Mouse (Mus musculus): ENCODE measurements around the gene Barx2. TPM values are rescaled to one million over a fixed set of nuclear protein-coding genes. Genes with fewer than 3 reads are reported as not detected.

The Barx2 gene
- polyA plus RNA-seq, 1 experiment = 0.05 TPM

- TF ChIP-seq USF1 (IDR thresholded peaks at IDR 0.05; ENCODE audit: low read depth) = no peak
- TF ChIP-seq E2F4 (IDR thresholded peaks at IDR 0.05; ENCODE audit: insufficient read depth) = no peak
- no peak for TF ChIP-seq TCF3 (IDR thresholded peaks at IDR 0.05; ENCODE audit: insufficient read length, low read depth)
- TF ChIP-seq TCF12 (IDR thresholded peaks at IDR 0.05; ENCODE audit: insufficient read depth, poor library complexity, severe bottlenecking) = no peak
- no peak for TF ChIP-seq POLR2A (IDR thresholded peaks at IDR 0.05; ENCODE audit: insufficient read length, low read depth)
- no peak for TF ChIP-seq MAX (IDR thresholded peaks at IDR 0.05; ENCODE audit: low read depth)
- TF ChIP-seq MYOD1 (IDR thresholded peaks at IDR 0.05; ENCODE audit: control insufficient read depth in 1 of 3, insufficient read length in 2 of 3, low read depth in 2 of 3) = no peak
- no peak for TF ChIP-seq REST (IDR thresholded peaks at IDR 0.05; ENCODE audit: insufficient read depth, insufficient read length)
- TF ChIP-seq CEBPB (IDR thresholded peaks at IDR 0.05; ENCODE audit: insufficient read depth, poor library complexity, severe bottlenecking) = no peak
- no peak for TF ChIP-seq MYOG (IDR thresholded peaks at IDR 0.05; ENCODE audit: control insufficient read depth in 1 of 3, insufficient read depth in 1 of 3, insufficient read length in 2 of 3, low read depth in 2 of 3)
- TF ChIP-seq SRF (IDR thresholded peaks at IDR 0.05; ENCODE audit: control insufficient read depth, insufficient read length, low read depth) = no peak
- Histone ChIP-seq H3K4me2 (ENCODE audit: low read depth) (no peak overlapping the region), H3K4me3 (no peak overlapping the region), H3K36me3 (ENCODE audit: control insufficient read depth, insufficient read depth) (no peaks in the 10 kb centered on the region), H3K79me2 (ENCODE audit: control insufficient read depth, insufficient read depth) (no peaks in the 10 kb centered on the region), H3K27me3 (ENCODE audit: control insufficient read depth, insufficient read depth, insufficient read length) (peaks cover 23% of the 10 kb centered on the region), H3ac (ENCODE audit: control insufficient read depth, insufficient read length) (no peak overlapping the region)
Measured at GRCm38 (mm10) chr9:31850706-31851105, 62.6 kb downstream of the Barx2 start.

DNA sequence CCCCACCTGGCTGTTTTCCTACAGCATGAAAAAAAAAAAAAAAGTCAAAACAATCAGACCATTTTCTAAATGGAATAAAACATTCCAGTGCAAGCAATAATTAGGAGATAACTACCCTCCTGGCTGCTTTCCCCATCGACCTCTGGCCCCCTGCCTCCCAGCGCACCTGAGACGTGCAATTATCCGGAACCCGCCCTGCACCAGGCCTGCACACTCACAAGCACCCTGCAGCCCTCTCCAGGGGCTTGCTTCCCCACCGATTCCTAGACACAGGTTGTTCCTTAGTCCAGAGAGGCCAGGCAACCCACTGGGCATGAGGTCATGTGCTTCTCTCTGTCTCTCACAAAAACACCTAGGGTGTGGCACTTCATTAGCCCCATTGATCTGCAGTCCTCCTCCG is 63.9 kb downstream of the Barx2 start:
- H3K27me3 ChIP-seq (ENCODE audit: control insufficient read depth, insufficient read depth, insufficient read length) = peaks cover 18% of the 10 kb centered on the region
- no peak overlapping the region for H3ac ChIP-seq (ENCODE audit: control insufficient read depth, insufficient read length)
- H3K36me3 ChIP-seq (ENCODE audit: control insufficient read depth, insufficient read depth) = no peaks in the 10 kb centered on the region
- H3K4me2 ChIP-seq (ENCODE audit: low read depth) = no peak overlapping the region
- no peaks in the 10 kb centered on the region for H3K79me2 ChIP-seq (ENCODE audit: control insufficient read depth, insufficient read depth)
- TF ChIP-seq REST (IDR thresholded peaks at IDR 0.05; ENCODE audit: insufficient read depth, insufficient read length) (no peak), POLR2A (IDR thresholded peaks at IDR 0.05; ENCODE audit: insufficient read length, low read depth) (no peak), SRF (IDR thresholded peaks at IDR 0.05; ENCODE audit: control insufficient read depth, insufficient read length, low read depth) (no peak), TCF3 (IDR thresholded peaks at IDR 0.05; ENCODE audit: insufficient read length, low read depth) (no peak), E2F4 (IDR thresholded peaks at IDR 0.05; ENCODE audit: insufficient read depth) (no peak), POLR2AphosphoS2 (IDR thresholded peaks at IDR 0.05; ENCODE audit: insufficient read length, low read depth) (no peak), USF1 (IDR thresholded peaks at IDR 0.05; ENCODE audit: low read depth) (no peak), MAX (IDR thresholded peaks at IDR 0.05; ENCODE audit: low read depth) (no peak)
- no peak overlapping the region for H3K4me3 ChIP-seq

- no peak for TF ChIP-seq SRF (IDR thresholded peaks at IDR 0.05; ENCODE audit: control insufficient read depth, insufficient read length, low read depth)
- TF ChIP-seq USF1 (IDR thresholded peaks at IDR 0.05; ENCODE audit: low read depth) = no peak
- no peak for TF ChIP-seq POLR2A (IDR thresholded peaks at IDR 0.05; ENCODE audit: insufficient read length, low read depth)
- no peak for TF ChIP-seq REST (IDR thresholded peaks at IDR 0.05; ENCODE audit: insufficient read depth, insufficient read length)
- TF ChIP-seq MYOD1 (IDR thresholded peaks at IDR 0.05; ENCODE audit: control insufficient read depth in 1 of 3, insufficient read length in 2 of 3, low read depth in 2 of 3) = no peak
- no peak for TF ChIP-seq MAX (IDR thresholded peaks at IDR 0.05; ENCODE audit: low read depth)
- no peak for TF ChIP-seq TCF12 (IDR thresholded peaks at IDR 0.05; ENCODE audit: insufficient read depth, poor library complexity, severe bottlenecking)
- no peak for TF ChIP-seq MYOG (IDR thresholded peaks at IDR 0.05; ENCODE audit: control insufficient read depth in 1 of 3, insufficient read depth in 1 of 3, insufficient read length in 2 of 3, low read depth in 2 of 3)
- no peak for TF ChIP-seq CEBPB (IDR thresholded peaks at IDR 0.05; ENCODE audit: insufficient read depth, poor library complexity, severe bottlenecking)
- TF ChIP-seq TCF3 (IDR thresholded peaks at IDR 0.05; ENCODE audit: insufficient read length, low read depth) = no peak
- TF ChIP-seq E2F4 (IDR thresholded peaks at IDR 0.05; ENCODE audit: insufficient read depth) = no peak
- TF ChIP-seq POLR2AphosphoS2 (IDR thresholded peaks at IDR 0.05; ENCODE audit: insufficient read length, low read depth) = no peak
- H3K4me3 ChIP-seq = no peak overlapping the region
Measured at GRCm38 (mm10) chr9:31844614-31845013, 68.6 kb downstream of the Barx2 start.

GRCm38 (mm10) chr9:31841108-31841815 is 72.0 kb downstream of the Barx2 start:
- no peak for TF ChIP-seq E2F4 (IDR thresholded peaks at IDR 0.05; ENCODE audit: insufficient read depth)
- no peak for TF ChIP-seq TCF3 (IDR thresholded peaks at IDR 0.05; ENCODE audit: insufficient read length, low read depth)
- TF ChIP-seq MYOG (IDR thresholded peaks at IDR 0.05; ENCODE audit: control insufficient read depth in 1 of 3, insufficient read depth in 1 of 3, insufficient read length in 2 of 3, low read depth in 2 of 3) = no peak
- no peak for TF ChIP-seq TCF12 (IDR thresholded peaks at IDR 0.05; ENCODE audit: insufficient read depth, poor library complexity, severe bottlenecking)
- no peak for TF ChIP-seq SRF (IDR thresholded peaks at IDR 0.05; ENCODE audit: control insufficient read depth, insufficient read length, low read depth)
- TF ChIP-seq USF1 (IDR thresholded peaks at IDR 0.05; ENCODE audit: low read depth) = no peak
- no peak for TF ChIP-seq CEBPB (IDR thresholded peaks at IDR 0.05; ENCODE audit: insufficient read depth, poor library complexity, severe bottlenecking)
- no peak for TF ChIP-seq POLR2A (IDR thresholded peaks at IDR 0.05; ENCODE audit: insufficient read length, low read depth)
- no peak for TF ChIP-seq MYOD1 (IDR thresholded peaks at IDR 0.05; ENCODE audit: control insufficient read depth in 1 of 3, insufficient read length in 2 of 3, low read depth in 2 of 3)
- TF ChIP-seq POLR2AphosphoS2 (IDR thresholded peaks at IDR 0.05; ENCODE audit: insufficient read length, low read depth) = no peak
- no peak for TF ChIP-seq MAX (IDR thresholded peaks at IDR 0.05; ENCODE audit: low read depth)
- TF ChIP-seq REST (IDR thresholded peaks at IDR 0.05; ENCODE audit: insufficient read depth, insufficient read length) = no peak
- no peak overlapping the region for H3ac ChIP-seq (ENCODE audit: control insufficient read depth, insufficient read length)
- no peaks in the 10 kb centered on the region for H3K79me2 ChIP-seq (ENCODE audit: control insufficient read depth, insufficient read depth)
- H3K27me3 ChIP-seq (ENCODE audit: control insufficient read depth, insufficient read depth, insufficient read length) = peaks cover 5% of the 10 kb centered on the region
- no peak overlapping the region for H3K4me3 ChIP-seq
- H3K4me2 ChIP-seq (ENCODE audit: low read depth) = no peak overlapping the region
- no peaks in the 10 kb centered on the region for H3K36me3 ChIP-seq (ENCODE audit: control insufficient read depth, insufficient read depth)

More at GRCm38 (mm10) chr9:31844614-31845013, 68.6 kb downstream of the Barx2 start:
- no peak overlapping the region for H3K4me2 ChIP-seq (ENCODE audit: low read depth)
- no peak overlapping the region for H3ac ChIP-seq (ENCODE audit: control insufficient read depth, insufficient read length)
- peaks cover 16% of the 10 kb centered on the region for H3K27me3 ChIP-seq (ENCODE audit: control insufficient read depth, insufficient read depth, insufficient read length)
- no peaks in the 10 kb centered on the region for H3K36me3 ChIP-seq (ENCODE audit: control insufficient read depth, insufficient read depth)
- H3K79me2 ChIP-seq (ENCODE audit: control insufficient read depth, insufficient read depth) = no peaks in the 10 kb centered on the region
